Mouse (Mus musculus) inflammation-experienced regulatory T-cells, adult 6 months (primary cell): Measurements from ENCODE around the gene Rdh11. TPM values are rescaled to one million over a fixed set of nuclear protein-coding genes. Genes with fewer than 3 reads are reported as not detected.
A peak's percentile ranks its signal among the peaks of the same experiment; 100 is the strongest.
"Not testable (repeated sequence)": the region's sequence is repeated elsewhere in the genome, so short reads cannot be mapped to it uniquely, and the experiment has no call there.

Experiments used
- ATAC-seq: one replicate; pipeline ENCODE4 v1.8.0; 2017
- polyA plus RNA-seq, 3 experiments: library from polyadenylated mRNA; unstranded; fragments of 100-300 nt; shearing (Covaris generic); gene quantifications; one replicate each; pipeline ENCODE4 v1.2.1; 2017

Rdh11 gene
- 10 to 100 TPM; 16.9 to 22.4 (median 18.0) TPM for polyA plus RNA-seq

DNA sequence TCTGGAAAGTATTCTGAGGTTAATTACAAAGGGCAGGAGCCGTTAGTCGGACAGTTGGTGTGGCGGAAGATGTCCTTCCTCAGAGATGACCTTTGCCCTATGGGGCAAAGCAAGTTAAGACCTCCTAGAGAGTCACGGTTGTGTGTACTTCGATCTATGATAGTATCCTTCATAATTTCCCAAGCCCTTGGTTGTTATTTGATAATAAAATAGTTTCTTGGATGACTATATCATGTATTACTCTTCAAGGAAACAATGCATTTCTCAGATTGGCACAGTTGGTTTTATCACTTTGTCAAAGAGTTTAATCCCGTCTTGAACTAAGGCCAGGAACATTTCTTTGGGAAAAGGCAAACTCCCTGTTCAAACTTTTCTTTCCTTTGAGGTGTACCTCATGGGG, at the start of gene Rdh11:
Gene Rdh11 (minus strand): TSS at position 101 of the 400 bp plus-strand sequence.
- no peak for ATAC-seq

GRCm38 (mm10) chr12:79235485-79236080, 43.5 kb upstream of the Rdh11 start:
- ATAC-seq = no peak

- no peak for ATAC-seq
These were observed 25.4 kb upstream of the Rdh11 start for GRCm38 (mm10) chr12:79217511-79217910.

- no peak for ATAC-seq
These were observed 19.4 kb upstream of the Rdh11 start for GRCm38 (mm10) chr12:79211447-79211846.

- peak; percentile 98 for ATAC-seq
These were observed 16.8 kb upstream of the Rdh11 start, which contains the start of gene Rdh12 for GRCm38 (mm10) chr12:79208703-79209464. Gene Rdh12 (plus strand): TSS chr12:79208914.

GRCm38 (mm10) chr12:79201882-79202281, 9.8 kb upstream of the Rdh11 start:
- ATAC-seq = no peak

- ATAC-seq = no peak
These were observed 5.0 kb upstream of the Rdh11 start for GRCm38 (mm10) chr12:79197105-79197504.

GRCm38 (mm10) chr12:79193441-79193840, 1.3 kb upstream of the Rdh11 start:
- ATAC-seq = no peak

- peak; percentile 96 for ATAC-seq
These were observed 392 bp downstream of the Rdh11 start for GRCm38 (mm10) chr12:79191701-79192100.

- peak; percentile 74 for ATAC-seq
These were observed 991 bp downstream of the Rdh11 start for GRCm38 (mm10) chr12:79190931-79191673.

GRCm38 (mm10) chr12:79185160-79185559, 6.9 kb downstream of the Rdh11 start:
- not testable (repeated sequence) for ATAC-seq

- ATAC-seq = no peak
These were observed 16.1 kb downstream of the Rdh11 start for GRCm38 (mm10) chr12:79175998-79176397.

DNA sequence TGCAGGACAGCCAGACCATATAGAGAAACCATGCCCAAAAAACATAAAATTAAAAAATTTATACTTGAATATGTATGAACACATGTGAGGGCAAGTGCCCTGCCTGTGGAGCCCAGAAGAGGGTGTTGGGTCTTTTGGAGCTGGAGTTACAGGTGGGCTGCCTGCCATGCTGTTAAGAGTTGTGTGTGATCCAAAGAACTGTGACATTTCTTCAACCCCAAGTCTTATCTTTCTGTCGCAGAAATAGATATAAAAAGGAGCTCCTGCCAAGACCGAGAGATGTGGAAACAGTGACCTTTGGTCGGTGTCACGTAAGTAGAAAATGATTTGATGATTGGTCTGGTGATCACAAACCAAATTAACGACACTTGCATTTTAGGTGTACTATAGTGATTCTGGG, 18.4 kb downstream of the Rdh11 start:
- no peak for ATAC-seq

DNA sequence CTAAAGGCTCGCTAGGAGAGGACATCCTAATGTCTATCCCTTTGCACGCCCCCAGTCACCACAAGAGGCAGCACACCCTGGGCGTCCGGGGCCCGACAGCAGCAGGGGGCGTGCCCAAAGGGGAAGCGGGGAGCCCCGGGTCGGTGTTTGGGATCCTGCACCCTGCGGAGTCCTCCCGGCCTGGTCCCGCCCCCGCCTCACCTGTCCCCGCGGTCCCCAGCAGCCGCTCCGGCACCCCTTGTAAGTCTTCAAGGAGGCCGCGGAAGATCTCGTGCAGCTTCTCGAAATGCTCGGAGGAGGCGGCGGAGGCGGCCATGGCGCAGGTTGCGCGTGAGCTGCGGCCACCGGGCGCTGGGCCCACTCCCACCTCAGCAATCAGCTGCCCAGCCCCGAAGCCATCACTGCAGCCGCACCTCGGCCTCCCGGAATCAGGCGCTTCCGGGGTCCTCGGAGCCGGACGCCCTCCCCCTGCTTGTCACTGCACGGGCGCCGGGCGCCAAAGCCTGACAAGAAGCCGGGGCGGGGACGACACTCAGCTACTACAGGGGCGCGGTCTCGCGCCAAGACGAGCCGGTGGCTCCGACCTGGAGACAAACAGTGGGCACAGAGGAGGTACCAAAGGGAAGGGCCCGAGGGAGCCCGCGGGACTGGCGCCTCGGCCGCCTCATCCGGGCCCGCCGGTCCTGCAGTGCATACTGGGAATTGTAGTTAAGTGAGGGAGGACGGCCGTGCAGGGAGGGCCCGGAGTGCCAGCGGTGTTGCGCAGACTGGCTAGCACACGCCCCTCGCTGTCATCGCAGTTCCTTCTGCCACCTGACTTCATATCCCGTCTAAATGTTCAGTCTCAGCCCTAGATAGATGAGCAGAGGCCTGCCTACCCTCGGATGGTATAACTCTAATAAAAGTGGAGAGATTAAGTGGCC, 19.8 kb downstream of the Rdh11 start, which contains the start of gene Vti1b:
Gene Vti1b (minus strand): TSS at position 649 of the 923 bp plus-strand sequence.
- peak; percentile 94 for ATAC-seq

DNA sequence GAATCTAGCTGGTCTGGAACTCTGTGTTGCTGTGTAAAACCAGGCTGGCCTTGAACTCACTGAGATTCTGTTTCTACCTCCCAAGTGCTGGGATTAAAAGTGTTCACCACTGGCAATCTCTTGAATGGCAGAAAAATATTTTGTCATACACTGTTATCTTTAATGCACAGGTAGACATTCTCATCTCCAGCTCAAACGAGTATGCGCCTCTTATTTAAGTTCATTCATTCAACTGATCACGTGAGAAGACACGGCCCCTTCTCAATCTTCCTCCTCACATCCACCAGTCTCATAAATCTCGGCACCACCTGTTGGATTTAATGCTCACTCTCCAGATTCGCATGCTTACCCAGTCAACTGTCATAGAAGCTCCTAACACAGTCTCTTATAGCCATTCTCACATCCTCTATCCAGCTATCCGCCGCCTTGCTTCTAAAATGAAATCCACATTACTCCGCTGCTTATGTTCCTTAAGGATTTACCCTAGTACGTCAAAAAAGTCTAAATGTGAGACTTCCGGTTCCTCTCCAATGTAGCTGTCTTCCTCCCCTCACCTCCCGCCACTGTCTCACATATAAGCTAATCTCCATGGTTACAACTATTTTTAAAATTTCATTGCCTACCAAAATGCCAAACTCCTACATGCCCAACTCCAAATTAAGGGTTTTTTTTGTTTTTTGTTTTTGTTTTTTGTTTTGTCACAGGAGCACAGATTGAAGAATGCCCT, 20.7 kb downstream of the Rdh11 start:
- ATAC-seq = no peak

GRCm38 (mm10) chr12:79170421-79170820, 21.7 kb downstream of the Rdh11 start:
- ATAC-seq = no peak

- no peak for ATAC-seq
These were observed 22.9 kb downstream of the Rdh11 start for GRCm38 (mm10) chr12:79169173-79169572.

DNA sequence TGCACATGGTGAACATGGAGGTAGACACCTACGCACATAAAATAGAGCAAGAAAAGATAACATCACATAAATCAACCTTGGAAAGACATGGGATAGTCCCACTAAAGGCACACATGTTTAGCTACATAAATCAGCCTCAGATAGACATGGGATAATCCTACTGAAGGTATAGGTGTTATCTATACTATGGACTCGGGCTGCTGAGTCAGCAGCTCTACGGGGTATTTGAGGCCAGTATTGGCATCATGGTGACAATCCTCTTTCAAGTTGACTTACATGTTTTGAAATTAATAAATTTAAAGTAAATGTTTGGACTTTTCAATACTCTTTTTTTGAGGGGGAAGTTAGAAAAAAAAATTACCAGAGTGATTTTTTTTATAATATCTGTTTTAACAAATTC, 29.2 kb downstream of the Rdh11 start:
- ATAC-seq = no peak

GRCm38 (mm10) chr12:79149653-79150052, 42.4 kb downstream of the Rdh11 start:
- no peak for ATAC-seq

GRCm38 (mm10) chr12:79141384-79141783, 50.7 kb downstream of the Rdh11 start:
- ATAC-seq = no peak

DNA sequence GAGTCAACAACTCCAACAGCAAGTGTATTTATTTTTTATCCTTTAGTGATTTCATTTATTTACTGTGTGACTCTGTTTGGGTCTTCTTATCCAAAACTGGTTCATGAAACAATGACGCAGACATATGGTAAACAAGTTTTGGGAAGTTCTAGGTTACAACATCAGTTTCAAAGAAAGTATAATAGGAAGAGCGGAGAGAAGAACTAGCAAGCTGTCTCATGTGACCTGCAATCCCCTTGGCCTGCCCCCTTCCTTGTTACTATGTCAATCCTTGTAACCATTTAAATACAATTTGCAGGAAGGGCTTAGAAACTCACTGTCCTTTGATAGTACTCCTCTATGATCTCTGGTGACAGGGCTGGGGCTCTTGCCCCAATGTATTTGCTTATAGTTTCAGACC, 51.3 kb downstream of the Rdh11 start:
- ATAC-seq = no peak
